Mouse (Mus musculus): Measurements from ENCODE around the gene Fam129b. TPM values are rescaled to one million over a fixed set of nuclear protein-coding genes. Genes with fewer than 3 reads are reported as not detected.
"Not testable (repeated sequence)": the region's sequence is repeated elsewhere in the genome, so short reads cannot be mapped to it uniquely, and the experiment has no call there.

The Fam129b gene
- polyA plus RNA-seq, 1 experiment from 2014 or later = 48.8 TPM

- 1% methylated on average over 48 of the region's 78 CpGs for WGBS
- no peaks in the 10 kb centered on the region for H3K9me3 ChIP-seq
- peak within 1 kb of the TSS; percentile 74 for H3K27ac ChIP-seq
- peaks cover under 1% of the 10 kb centered on the region; the same call in 1 of the 2 replicates for H3K27me3 ChIP-seq
- H3K36me3 ChIP-seq = no peaks in the 10 kb centered on the region
- peak within 1 kb of the TSS; percentile 85 for H3K4me3 ChIP-seq
- ATAC-seq (ENCODE audit: insufficient number of reproducible peaks, insufficient read depth, low FRiP score, low TSS enrichment) = peak; percentile 91
- peaks cover 8% of the 10 kb centered on the region; the same call in 1 of the 2 replicates for H3K4me1 ChIP-seq
- H3K4me2 ChIP-seq (replicated peaks) = peak within 1 kb of the TSS; percentile 99
- H3K9ac ChIP-seq = peak within 1 kb of the TSS; percentile 87
Measured at GRCm38 (mm10) chr2:32846805-32847467, 29.0 kb upstream of the Fam129b start, which contains the start of gene Stxbp1. TSS of gene Stxbp1 (minus strand) at chr2:32847245.

DNA sequence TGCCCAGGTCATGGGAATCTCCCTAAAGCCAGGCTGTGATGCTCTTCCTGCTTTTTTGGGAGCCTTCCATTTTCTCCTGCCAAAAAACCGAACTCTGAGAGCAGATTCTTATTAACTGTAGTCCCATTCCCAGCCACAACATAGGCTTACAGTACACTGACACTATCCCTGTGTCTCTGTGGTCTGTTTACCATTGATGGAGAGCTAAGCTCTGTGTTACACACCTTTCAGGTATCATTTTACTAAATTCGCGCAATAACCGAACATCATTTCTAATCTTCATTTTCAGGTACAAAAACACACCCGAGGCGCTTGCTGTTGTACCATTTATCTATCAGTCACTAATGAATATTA, 28.5 kb upstream of the Fam129b start:
- H3K4me1 ChIP-seq = peaks cover 8% of the 10 kb centered on the region; the same call in 1 of the 2 replicates
- WGBS = 43% methylated on average over 6 of the region's 6 CpGs
- H3K4me3 ChIP-seq = peak overlapping the region; percentile 85
- no peak overlapping the region; the same call in 1 of the 2 replicates for H3K9ac ChIP-seq
- ATAC-seq (ENCODE audit: insufficient number of reproducible peaks, insufficient read depth, low FRiP score, low TSS enrichment) = no peak
- no peaks in the 10 kb centered on the region for H3K9me3 ChIP-seq
- peak overlapping the region; percentile 40 for H3K4me2 ChIP-seq (replicated peaks)
- no peaks in the 10 kb centered on the region for H3K36me3 ChIP-seq
- H3K27me3 ChIP-seq = peaks cover 6% of the 10 kb centered on the region; the same call in 1 of the 2 replicates
- H3K27ac ChIP-seq = no peak overlapping the region

DNA sequence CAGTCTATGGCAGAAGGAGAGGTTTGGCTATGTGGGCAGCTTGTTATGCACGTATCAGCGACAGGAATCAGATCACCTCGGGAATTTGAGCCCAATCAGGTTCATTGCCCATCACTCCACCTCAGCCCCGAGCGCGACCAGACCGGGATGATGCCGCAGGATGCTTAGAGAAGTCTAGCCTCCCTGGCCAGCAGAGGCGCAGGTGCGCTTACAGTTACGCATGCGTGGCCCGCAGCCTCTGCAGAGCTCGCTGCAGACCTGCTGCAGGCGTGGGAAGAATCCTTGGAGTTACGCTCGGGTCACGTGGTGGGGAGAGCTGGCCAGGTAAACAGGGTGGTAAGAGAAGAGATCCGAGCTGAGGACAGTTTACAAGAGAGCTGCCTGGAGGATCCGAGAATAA, 23.8 kb upstream of the Fam129b start:
- no peaks in the 10 kb centered on the region for H3K36me3 ChIP-seq
- no peak overlapping the region for H3K4me3 ChIP-seq
- peaks cover 3% of the 10 kb centered on the region; the same call in 1 of the 2 replicates for H3K4me1 ChIP-seq
- H3K27ac ChIP-seq = no peak overlapping the region
- no peak for ATAC-seq (ENCODE audit: insufficient number of reproducible peaks, insufficient read depth, low FRiP score, low TSS enrichment)
- H3K9ac ChIP-seq = 0 out of 2 replicates have a peak overlapping the region, but pooled peaks have one; percentile 0
- H3K27me3 ChIP-seq = peaks cover 11% of the 10 kb centered on the region; the same call in 1 of the 2 replicates
- no peak overlapping the region for H3K4me2 ChIP-seq (replicated peaks)
- H3K9me3 ChIP-seq = no peaks in the 10 kb centered on the region
- 2% methylated on average over 20 of the region's 20 CpGs for WGBS

GRCm38 (mm10) chr2:32853716-32854115, 22.2 kb upstream of the Fam129b start:
- not testable (repeated sequence) for H3K4me3 ChIP-seq; H3K9ac ChIP-seq; H3K27ac ChIP-seq; H3K9me3 ChIP-seq; H3K4me1 ChIP-seq; H3K36me3 ChIP-seq; H3K4me2 ChIP-seq (replicated peaks); ATAC-seq (ENCODE audit: insufficient number of reproducible peaks, insufficient read depth, low FRiP score, low TSS enrichment)
- peaks cover 11% of the 10 kb centered on the region; the same call in 1 of the 2 replicates for H3K27me3 ChIP-seq
- 65% methylated on average over 4 of the region's 4 CpGs for WGBS

DNA sequence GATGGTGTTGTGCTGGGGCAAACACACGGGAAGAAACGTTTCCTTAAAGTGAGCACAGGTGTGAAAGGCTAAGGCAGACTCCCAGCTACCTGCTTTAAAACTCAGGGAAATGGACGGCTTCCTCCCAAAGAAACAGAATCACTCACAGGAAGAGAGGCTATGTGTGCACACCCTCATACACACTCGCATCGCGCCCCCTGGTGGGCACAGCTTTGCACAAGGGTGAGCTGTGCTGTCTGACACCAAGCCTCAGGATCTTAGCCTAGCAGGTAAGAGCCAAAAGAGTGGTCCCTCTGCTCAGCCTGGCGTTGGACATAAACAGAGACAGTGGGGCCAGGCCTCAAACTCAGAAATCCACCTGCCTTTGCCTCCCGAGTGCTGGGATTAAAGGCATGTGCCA, 21.7 kb upstream of the Fam129b start:
- no peaks in the 10 kb centered on the region for H3K36me3 ChIP-seq
- no peak overlapping the region for H3K4me2 ChIP-seq (replicated peaks)
- no peaks in the 10 kb centered on the region for H3K4me1 ChIP-seq
- ATAC-seq (ENCODE audit: insufficient number of reproducible peaks, insufficient read depth, low FRiP score, low TSS enrichment) = 0 out of 2 replicates have a peak, but pooled peaks have one; percentile 49
- H3K9me3 ChIP-seq = no peaks in the 10 kb centered on the region
- no peak overlapping the region for H3K4me3 ChIP-seq
- H3K27ac ChIP-seq = no peak overlapping the region
- H3K27me3 ChIP-seq = peaks cover 11% of the 10 kb centered on the region; the same call in 1 of the 2 replicates
- 4% methylated on average over 8 of the region's 8 CpGs for WGBS
- no peak overlapping the region for H3K9ac ChIP-seq

DNA sequence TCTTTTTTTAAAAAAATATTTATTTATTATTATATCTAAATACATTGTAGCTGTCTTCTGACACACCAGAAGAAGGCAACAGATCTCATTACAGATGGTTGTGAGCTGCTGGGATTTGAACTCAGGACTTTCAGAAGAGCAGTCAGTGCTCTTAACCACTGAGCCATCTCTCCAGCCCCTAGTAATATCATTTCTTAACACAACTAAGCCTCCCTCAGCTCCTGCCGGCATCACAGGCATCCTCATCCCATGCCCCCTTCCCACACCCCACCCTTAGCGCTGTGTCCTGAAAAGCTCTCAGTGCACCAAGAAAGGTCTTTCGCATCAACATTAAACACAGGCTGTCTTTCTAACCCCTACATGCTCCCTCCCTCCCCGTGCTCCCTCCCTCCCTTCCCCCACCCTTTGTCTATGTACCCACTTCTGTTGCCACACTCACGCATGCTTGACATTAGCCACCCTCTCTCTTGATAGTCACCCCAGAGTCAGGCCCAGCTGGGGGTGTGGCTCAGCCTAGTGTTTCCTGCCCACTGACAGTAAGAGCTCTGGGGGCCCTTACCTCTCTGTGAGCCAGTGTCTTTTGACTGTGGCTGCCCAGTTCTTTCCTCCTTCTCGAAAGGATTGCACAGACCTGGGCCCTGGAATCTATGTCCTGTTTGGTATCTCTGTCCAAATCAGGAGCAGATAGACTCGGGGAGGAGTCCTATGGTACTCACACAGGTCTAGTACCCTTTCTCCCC, 20.7 kb upstream of the Fam129b start:
- Histone ChIP-seq H3K36me3 (no peaks in the 10 kb centered on the region), H3K4me1 (no peaks in the 10 kb centered on the region), H3K27me3 (peaks cover 11% of the 10 kb centered on the region; the same call in 1 of the 2 replicates), H3K4me3 (no peak overlapping the region), H3K4me2 (replicated peaks) (no peak overlapping the region), H3K9me3 (no peaks in the 10 kb centered on the region), H3K27ac (no peak overlapping the region), H3K9ac (no peak overlapping the region)
- 61% methylated on average over 7 of the region's 7 CpGs for WGBS
- no peak for ATAC-seq (ENCODE audit: insufficient number of reproducible peaks, insufficient read depth, low FRiP score, low TSS enrichment)

DNA sequence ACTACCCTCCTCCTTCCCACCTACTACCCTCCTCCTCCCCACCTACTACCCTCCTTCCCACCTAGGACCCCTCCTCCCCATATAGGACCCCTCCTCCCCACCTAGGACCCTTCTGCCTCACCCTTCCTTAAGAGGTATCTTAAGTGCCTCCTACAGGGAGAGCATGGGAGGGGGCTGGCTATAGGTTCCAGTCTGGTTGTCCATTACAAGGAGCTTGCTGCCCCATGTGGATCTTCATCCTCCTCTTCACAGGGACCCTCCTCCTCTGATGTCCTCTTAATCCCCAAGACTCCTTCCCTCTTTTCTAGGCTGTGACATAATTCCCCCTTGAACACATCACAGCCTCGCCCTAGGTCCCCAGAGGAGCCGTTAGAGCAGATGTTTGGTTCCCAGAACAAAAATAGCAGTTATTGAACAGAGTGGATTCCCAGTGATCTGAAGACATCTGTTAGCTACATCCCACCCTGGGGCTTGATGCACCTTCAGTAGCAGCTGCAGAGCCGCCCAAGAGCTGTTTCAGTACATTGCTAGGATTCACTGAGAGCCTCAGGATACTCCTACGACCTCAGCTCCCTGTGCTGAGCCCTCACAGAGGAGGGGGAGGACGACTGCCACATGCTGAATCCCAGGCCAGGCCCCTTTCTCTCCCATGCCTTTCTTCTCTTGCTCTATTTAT, 20.0 kb upstream of the Fam129b start:
- Histone ChIP-seq H3K4me2 (replicated peaks) (no peak overlapping the region), H3K27ac (no peak overlapping the region), H3K4me1 (no peaks in the 10 kb centered on the region), H3K27me3 (peaks cover 11% of the 10 kb centered on the region; the same call in 1 of the 2 replicates), H3K9me3 (no peaks in the 10 kb centered on the region), H3K36me3 (no peaks in the 10 kb centered on the region), H3K4me3 (no peak overlapping the region), H3K9ac (no peak overlapping the region)
- WGBS = 45% methylated on average over 5 of the region's 5 CpGs
- ATAC-seq (ENCODE audit: insufficient number of reproducible peaks, insufficient read depth, low FRiP score, low TSS enrichment) = no peak

DNA sequence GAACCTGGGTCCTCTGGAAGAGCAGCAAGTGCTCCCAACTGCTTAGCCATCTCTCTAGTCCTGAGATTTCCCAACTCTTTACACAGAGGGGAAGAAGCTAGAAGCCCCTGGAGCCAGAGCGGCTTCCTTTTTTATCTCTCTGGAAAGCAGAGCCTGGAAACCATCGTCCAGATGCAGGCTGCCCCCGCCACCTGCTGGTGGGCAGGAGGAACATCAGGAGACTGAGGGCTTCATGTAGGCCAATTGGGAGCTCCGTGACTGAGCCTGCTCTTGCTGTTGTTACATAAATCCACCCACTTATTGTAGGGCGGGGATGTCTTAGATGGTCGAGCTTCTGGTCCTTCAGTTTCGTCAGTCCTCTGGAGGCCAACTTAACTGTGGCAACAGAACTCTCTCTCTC, 18.3 kb upstream of the Fam129b start:
- Histone ChIP-seq H3K4me2 (replicated peaks) (no peak overlapping the region), H3K9me3 (no peaks in the 10 kb centered on the region), H3K27ac (no peak overlapping the region), H3K9ac (no peak overlapping the region), H3K4me3 (no peak overlapping the region), H3K4me1 (no peaks in the 10 kb centered on the region), H3K36me3 (no peaks in the 10 kb centered on the region), H3K27me3 (0 out of 2 replicates have a peak, but pooled peaks cover 3% of the 10 kb centered on the region)
- no peak for ATAC-seq (ENCODE audit: insufficient number of reproducible peaks, insufficient read depth, low FRiP score, low TSS enrichment)
- WGBS = 0% methylated on average over 7 of the region's 7 CpGs

DNA sequence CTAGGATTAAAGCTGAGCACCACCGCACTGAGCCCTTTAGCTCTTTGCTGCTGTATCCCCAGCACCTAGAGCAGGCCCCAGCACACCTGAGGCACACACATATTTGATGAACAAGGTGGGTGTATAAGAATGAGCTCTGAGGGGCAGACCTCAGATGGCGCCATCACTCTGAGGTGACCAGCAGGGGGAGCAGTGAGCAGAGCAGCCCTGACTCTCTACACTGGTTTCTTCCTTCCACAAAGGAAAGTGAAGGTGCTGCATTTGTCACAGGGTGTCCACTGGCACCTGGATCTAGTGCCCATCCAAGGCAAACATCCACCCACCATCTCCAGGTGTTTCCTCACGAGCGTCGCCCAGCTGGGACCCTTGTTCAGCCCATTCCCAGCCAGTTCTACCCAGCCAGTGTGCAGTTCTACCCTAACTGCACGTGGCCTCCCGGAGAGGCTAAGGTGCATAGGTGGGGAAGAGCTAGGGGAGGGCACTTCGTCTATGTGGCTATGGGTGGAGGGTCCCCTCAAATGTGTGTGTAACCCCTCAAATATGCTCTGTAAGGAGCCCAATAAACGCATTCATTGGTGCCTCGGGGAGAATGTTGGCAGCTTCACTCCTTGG, 16.8 kb upstream of the Fam129b start:
- Histone ChIP-seq H3K4me3 (no peak overlapping the region), H3K4me2 (replicated peaks) (no peak overlapping the region), H3K27ac (no peak overlapping the region), H3K9me3 (no peaks in the 10 kb centered on the region), H3K27me3 (no peaks in the 10 kb centered on the region), H3K9ac (no peak overlapping the region), H3K36me3 (no peaks in the 10 kb centered on the region), H3K4me1 (no peaks in the 10 kb centered on the region)
- no peak for ATAC-seq (ENCODE audit: insufficient number of reproducible peaks, insufficient read depth, low FRiP score, low TSS enrichment)
- WGBS = 46% methylated on average over 10 of the region's 10 CpGs

- Histone ChIP-seq H3K27ac (no peak overlapping the region), H3K9ac (no peak overlapping the region), H3K4me1 (no peaks in the 10 kb centered on the region), H3K36me3 (no peaks in the 10 kb centered on the region), H3K9me3 (no peaks in the 10 kb centered on the region), H3K4me3 (no peak overlapping the region), H3K27me3 (no peaks in the 10 kb centered on the region), H3K4me2 (replicated peaks) (no peak overlapping the region)
- no peak for ATAC-seq (ENCODE audit: insufficient number of reproducible peaks, insufficient read depth, low FRiP score, low TSS enrichment)
- 83% methylated on average over 5 of the region's 5 CpGs for WGBS
Measured at GRCm38 (mm10) chr2:32859622-32860012, 16.3 kb upstream of the Fam129b start.

- Histone ChIP-seq H3K27me3 (no peaks in the 10 kb centered on the region), H3K9ac (no peak overlapping the region), H3K9me3 (no peaks in the 10 kb centered on the region), H3K36me3 (no peaks in the 10 kb centered on the region), H3K27ac (no peak overlapping the region), H3K4me2 (replicated peaks) (no peak overlapping the region), H3K4me3 (no peak overlapping the region), H3K4me1 (no peaks in the 10 kb centered on the region)
- no peak for ATAC-seq (ENCODE audit: insufficient number of reproducible peaks, insufficient read depth, low FRiP score, low TSS enrichment)
- 83% methylated on average over 8 of the region's 8 CpGs for WGBS
Measured at GRCm38 (mm10) chr2:32860799-32861198, 15.1 kb upstream of the Fam129b start.
